Mouse (Mus musculus) MEL (cell line): ENCODE results near the gene Vps13c. TPM values are rescaled to one million over a fixed set of nuclear protein-coding genes. Genes with fewer than 3 reads are reported as not detected.

ENCODE experiments used
- DNase-seq: peaks from one replicate; pipeline ENCODE4 v3.0.0; 2011; ENCODE audit warnings: low read depth, low spot score
- H3K27ac ChIP-seq: 2 replicates; pipeline ENCODE4 v1.5.1; 2012; ENCODE audit warnings: low read depth, mild to moderate bottlenecking, control low read depth, low read length, moderate library complexity; ENCODE audit not compliant: control insufficient read depth
- H3K27me3 ChIP-seq, 2 experiments: fragments of 150-350 bp in 1 of 2; sonication (generic) in 1 of 2; 2 replicates each; pipeline ENCODE4 v1.6.1; 2012; ENCODE audit warnings: low read length in 2 of 2, mild to moderate bottlenecking in 2 of 2, improper control_type of control experiment in 1 of 2, moderate library complexity in 1 of 2; ENCODE audit not compliant: insufficient read depth in 2 of 2, control insufficient read depth in 1 of 2
- H3K36me3 ChIP-seq, 2 experiments: 2 replicates each; pipeline ENCODE4 v1.6.1; 2012 to 2014; ENCODE audit warnings: low read length in 2 of 2, improper control_type of control experiment in 1 of 2, inconsistent platforms in 1 of 2, mild to moderate bottlenecking in 1 of 2; ENCODE audit not compliant: insufficient read depth in 2 of 2, control insufficient read depth in 1 of 2
- H3K4me1 ChIP-seq, 2 experiments: fragments of 150-350 bp in 1 of 2; sonication (generic) in 1 of 2; 2 replicates each; pipeline ENCODE4 v1.6.1; 2012; ENCODE audit warnings: low read length in 2 of 2, improper control_type of control experiment in 1 of 2, mild to moderate bottlenecking in 1 of 2; ENCODE audit not compliant: insufficient read depth in 2 of 2, control insufficient read depth in 1 of 2
- H3K4me3 ChIP-seq, 2 experiments: fragments of 150-350 bp in 1 of 2; sonication (generic) in 1 of 2; 2 replicates each; pipeline ENCODE4 v1.5.1; 2012; ENCODE audit warnings: low read depth in 2 of 2, low read length in 2 of 2, mild to moderate bottlenecking in 2 of 2, moderate library complexity in 2 of 2, control low read depth in 1 of 2, improper control_type of control experiment in 1 of 2; ENCODE audit not compliant: control insufficient read depth in 1 of 2, insufficient read depth in 1 of 2
- H3K79me2 ChIP-seq: 2 replicates; pipeline ENCODE4 v1.6.1; 2012; ENCODE audit warnings: mild to moderate bottlenecking, low read length, moderate library complexity; ENCODE audit not compliant: control insufficient read depth, poor library complexity, insufficient read depth
- H3K9ac ChIP-seq: 2 replicates; pipeline ENCODE4 v1.6.1; 2012; ENCODE audit warnings: low read depth, mild to moderate bottlenecking, control low read depth, low read length, moderate library complexity; ENCODE audit not compliant: control insufficient read depth, poor library complexity, severe bottlenecking
- H3K9me3 ChIP-seq: fragments of 150-350 bp; sonication (generic); replicated peaks from 2 replicates; pipeline ENCODE4 v1.6.1; 2012; ENCODE audit warnings: mild to moderate bottlenecking, low read length, improper control_type of control experiment, moderate library complexity; ENCODE audit not compliant: insufficient read depth
- CHD1 ChIP-seq: IDR thresholded peaks from 2 replicates; pipeline ENCODE4 v1.6.1; 2012; ENCODE audit warnings: low read depth, mild to moderate bottlenecking, inconsistent platforms, low read length, improper control_type of control experiment
- CTCF ChIP-seq, 3 experiments: IDR thresholded peaks in 2 of 3; conservative IDR thresholded peaks in 1 of 3; 2 replicates each; pipeline ENCODE4 v1.5.1; 2011 to 2012; ENCODE audit warnings: low read length in 3 of 3, low read depth in 2 of 3, mild to moderate bottlenecking in 2 of 3, improper control_type of control experiment in 1 of 3, inconsistent platforms in 1 of 3, mixed read lengths in 1 of 3, moderate library complexity in 1 of 3; ENCODE audit not compliant: control insufficient read depth in 1 of 3, insufficient read depth in 1 of 3, poor library complexity in 1 of 3, severe bottlenecking in 1 of 3
- ELF1 ChIP-seq: IDR thresholded peaks from 2 replicates; pipeline ENCODE4 v1.6.1; 2014; ENCODE audit warnings: low read depth, mild to moderate bottlenecking, inconsistent platforms, low read length, improper control_type of control experiment, moderate library complexity
- GABPA ChIP-seq: IDR thresholded peaks from 2 replicates; pipeline ENCODE4 v1.6.1; 2012; ENCODE audit warnings: low read depth, mild to moderate bottlenecking, inconsistent platforms, low read length, improper control_type of control experiment, moderate library complexity
- GATA1 ChIP-seq: IDR thresholded peaks from 2 replicates; pipeline ENCODE4 v1.6.1; 2011; ENCODE audit warnings: low read depth, low read length, improper control_type of control experiment
- HCFC1 ChIP-seq: IDR thresholded peaks from 2 replicates; pipeline ENCODE4 v1.6.1; 2012; ENCODE audit warnings: low read depth, mild to moderate bottlenecking, inconsistent platforms, low read length, improper control_type of control experiment, moderate library complexity
- JUND ChIP-seq: IDR thresholded peaks from 2 replicates; pipeline ENCODE4 v1.6.1; 2011; ENCODE audit warnings: low read depth, mild to moderate bottlenecking, improper control_type of control experiment, low read length
- MAFK ChIP-seq: IDR thresholded peaks from 2 replicates; pipeline ENCODE4 v1.6.1; 2011; ENCODE audit warnings: low read depth, mild to moderate bottlenecking, low read length, improper control_type of control experiment, borderline replicate concordance
- MAX ChIP-seq: IDR thresholded peaks from 2 replicates; pipeline ENCODE4 v1.6.1; 2011; ENCODE audit warnings: low read length, improper control_type of control experiment
- MAZ ChIP-seq: IDR thresholded peaks from 2 replicates; pipeline ENCODE4 v1.6.1; 2012; ENCODE audit warnings: low read depth, mild to moderate bottlenecking, inconsistent platforms, low read length, improper control_type of control experiment
- MYC ChIP-seq: IDR thresholded peaks from 2 replicates; pipeline ENCODE4 v1.6.1; 2011; ENCODE audit warnings: low read depth, mild to moderate bottlenecking, low read length, improper control_type of control experiment, moderate library complexity
- POLR2AphosphoS2 ChIP-seq: IDR thresholded peaks from 2 replicates; pipeline ENCODE4 v1.6.1; 2011; ENCODE audit warnings: low read length, improper control_type of control experiment
- POLR2AphosphoS5 ChIP-seq: IDR thresholded peaks from 2 replicates; pipeline ENCODE4 v1.6.1; 2012; ENCODE audit warnings: low read depth, borderline replicate concordance, mild to moderate bottlenecking, inconsistent platforms, low read length, moderate library complexity, mixed read lengths
- RAD21 ChIP-seq: IDR thresholded peaks from 2 replicates; pipeline ENCODE4 v1.6.1; 2011; ENCODE audit warnings: mild to moderate bottlenecking, low read depth, low read length, improper control_type of control experiment
- RCOR1 ChIP-seq: IDR thresholded peaks from 2 replicates; pipeline ENCODE4 v1.6.1; 2012; ENCODE audit warnings: low read depth, mild to moderate bottlenecking, inconsistent platforms, low read length, improper control_type of control experiment
- SMC3 ChIP-seq: IDR thresholded peaks from 2 replicates; pipeline ENCODE4 v1.6.1; 2011; ENCODE audit warnings: low read depth, low read length, improper control_type of control experiment
- TCF12 ChIP-seq: IDR thresholded peaks from 2 replicates; pipeline ENCODE4 v1.6.1; 2014; ENCODE audit warnings: low read depth, mild to moderate bottlenecking, inconsistent platforms, low read length, improper control_type of control experiment, moderate library complexity
- USF1 ChIP-seq: IDR thresholded peaks from 2 replicates; pipeline ENCODE4 v1.6.1; 2014; ENCODE audit warnings: low read depth, mild to moderate bottlenecking, inconsistent platforms, low read length, improper control_type of control experiment, moderate library complexity
- ZC3H11A ChIP-seq: IDR thresholded peaks from 2 replicates; pipeline ENCODE4 v1.6.1; 2012; ENCODE audit warnings: low read depth, mild to moderate bottlenecking, inconsistent platforms, low read length, improper control_type of control experiment
- ZKSCAN1 ChIP-seq: IDR thresholded peaks from 2 replicates; pipeline ENCODE4 v1.6.1; 2012; ENCODE audit warnings: low read depth, mild to moderate bottlenecking, inconsistent platforms, low read length, improper control_type of control experiment, moderate library complexity
- ZMIZ1 ChIP-seq: IDR thresholded peaks from 2 replicates; pipeline ENCODE4 v1.6.1; 2012; ENCODE audit warnings: low read depth, mild to moderate bottlenecking, inconsistent platforms, low read length, improper control_type of control experiment, moderate library complexity
- ZNF384 ChIP-seq: IDR thresholded peaks from 2 replicates; pipeline ENCODE4 v1.6.1; 2012; ENCODE audit warnings: low read depth, mild to moderate bottlenecking, inconsistent platforms, low read length, improper control_type of control experiment
- polyA plus RNA-seq, 2 experiments: library from polyadenylated mRNA; stranded (reverse) in 1 of 2; unstranded in 1 of 2; fragments of >175 nt in 1 of 2; fragments of >200 nt in 1 of 2; gene quantifications; 2 replicates each; pipeline versions ENCODE4 v1.2.1 to v1.2.4; 2012; ENCODE audit warnings: low replicate concordance in 2 of 2, low read depth in 1 of 2; ENCODE audit not compliant: insufficient read length in 2 of 2, insufficient read depth in 1 of 2, missing spikeins in 1 of 2
- total RNA-seq: library from RNA; depleted of rRNA; stranded (reverse); fragments of 300-350 nt; gene quantifications from 2 replicates; pipeline ENCODE4 v1.2.3, GENCODE M21; 2012

Vps13c gene
- total and polyA plus RNA-seq, 3 experiments: 14.6 to 28.3 TPM; not detected in 1

DNA sequence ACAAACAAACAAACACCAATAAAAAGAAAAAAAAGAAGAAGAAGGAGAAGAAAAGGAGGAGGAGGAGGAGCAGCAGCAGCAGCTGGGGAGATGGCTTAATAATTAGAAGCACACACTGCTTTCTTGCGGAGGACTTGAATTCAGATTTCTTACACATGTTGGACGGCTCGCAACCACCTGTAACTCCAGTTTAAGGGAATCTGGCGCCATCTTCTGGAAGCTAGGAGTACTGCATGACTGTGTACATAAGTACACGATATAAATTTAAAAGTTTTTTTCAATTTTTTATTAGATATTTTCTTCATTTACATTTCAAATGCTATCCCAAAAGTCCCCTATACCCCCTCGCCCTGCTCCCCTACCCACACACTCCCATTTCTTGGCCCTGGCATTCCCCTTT is 38.0 kb upstream of the Vps13c start:
- H3K9me3 ChIP-seq: no peaks in the 10 kb centered on the region
- H3K4me3 ChIP-seq: no peak overlapping the region
- TF ChIP-seq SMC3 (peak; percentile 61), ZNF384 (peak; percentile 19; the same call in 1 of the 2 replicates), ZC3H11A (peak; percentile 32; the same call in 1 of the 2 replicates), MAFK (no peak), RAD21 (peak; percentile 67), POLR2AphosphoS2 (no peak), CTCF (IDR thresholded peaks at IDR 0.05 in 2 of 3, conservative IDR thresholded peaks at IDR 0.05 in 1 of 3; ENCODE audit: control insufficient read depth in 1 of 3, insufficient read depth in 1 of 3, low read depth in 2 of 3, low read length in 3 of 3, poor library complexity in 1 of 3, severe bottlenecking in 1 of 3) (peak; percentile 56 to 70 (median 65))
- no peaks in the 10 kb centered on the region for H3K79me2 ChIP-seq
- H3K27ac ChIP-seq: no peak overlapping the region
- no peaks in the 10 kb centered on the region for H3K27me3 ChIP-seq
- no peaks in the 10 kb centered on the region for H3K36me3 ChIP-seq
- peak; percentile 80 for DNase-seq
- H3K4me1 ChIP-seq: no peaks in the 10 kb centered on the region
- H3K9ac ChIP-seq: no peak overlapping the region

DNA sequence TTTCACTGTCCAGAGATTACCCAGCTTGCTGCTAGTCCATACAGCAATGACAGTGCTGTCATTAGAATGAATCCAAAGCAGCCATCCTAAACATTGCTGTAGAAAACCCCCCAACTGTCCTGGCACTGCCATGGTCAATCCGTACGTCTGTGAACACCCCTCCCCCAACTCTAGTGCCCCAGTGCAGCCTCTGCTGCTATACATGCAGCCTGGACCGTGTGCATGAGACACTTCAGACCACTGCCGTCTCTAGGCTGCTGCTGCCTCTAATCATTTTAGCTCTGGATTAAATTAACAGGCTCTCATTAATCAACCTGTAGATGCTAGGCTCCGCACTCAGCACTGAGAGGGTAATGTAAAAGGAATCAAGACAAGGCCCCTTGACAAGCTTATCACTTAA is 33.2 kb upstream of the Vps13c start:
- TF ChIP-seq ZMIZ1 (no peak), ELF1 (no peak), SMC3 (no peak), MAX (no peak), POLR2AphosphoS2 (no peak), JUND (no peak), CHD1 (no peak), POLR2AphosphoS5 (no peak), GABPA (no peak), USF1 (no peak), MYC (no peak), RCOR1 (no peak), GATA1 (no peak), ZKSCAN1 (no peak), MAZ (no peak), TCF12 (no peak), HCFC1 (no peak)
- no peak overlapping the region for H3K4me3 ChIP-seq
- no peaks in the 10 kb centered on the region for H3K9me3 ChIP-seq
- H3K36me3 ChIP-seq: no peaks in the 10 kb centered on the region
- peaks cover 0 to 1% of the 10 kb centered on the region in 2 experiments; a peak in 1 of 4 replicates for H3K27me3 ChIP-seq
- H3K4me1 ChIP-seq: no peaks in the 10 kb centered on the region
- no peak overlapping the region for H3K27ac ChIP-seq
- no peak for DNase-seq
- no peak overlapping the region for H3K9ac ChIP-seq
- no peaks in the 10 kb centered on the region for H3K79me2 ChIP-seq
